8 mouse cellular contexts compared by ENCODE assay signal in genomic region chr1:152901765-152902664, GRCm38 (mm10). TPM values are rescaled to one million over a fixed set of nuclear protein-coding genes. Genes with fewer than 3 reads are reported as not detected.
A peak's percentile ranks its signal among the peaks of the same experiment; 100 is the strongest.
DNase-seq lines count a peak whose midpoint lies in the region; ATAC-seq and TF ChIP-seq lines count a peak whose summit lies in the region.

TSS of gene Smg7 (minus strand) at chr1:152902646.

- H3K4me2 ChIP-seq in intestine, embryonic 15.5 days (replicated peaks) = peak within 1 kb of the TSS; percentile 99
- H3K4me2 ChIP-seq in limb, embryonic 15.5 days = peak within 1 kb of the TSS; percentile 97
- H3K4me2 ChIP-seq in neural tube, embryonic 14.5 days (ENCODE audit: low read depth, low read length) = peak within 1 kb of the TSS; percentile 99

- H3K27me3 ChIP-seq in ES-Bruce4 (ENCODE audit: control insufficient read depth, insufficient read depth, low read length, poor library complexity, severe bottlenecking) = no peaks in the 10 kb centered on the region
- H3K27me3 ChIP-seq in intestine, embryonic 15.5 days (replicated peaks) = no peaks in the 10 kb centered on the region
- H3K27me3 ChIP-seq in limb, embryonic 15.5 days = no peaks in the 10 kb centered on the region
- H3K27me3 ChIP-seq in neural tube, embryonic 14.5 days (ENCODE audit: control insufficient read depth, insufficient read depth, low read length) = no peaks in the 10 kb centered on the region; the same call in 1 of the 2 replicates

- intact Hi-C loops in gastrocnemius, postnatal 36 days (cut with DNase I) = loop anchor here (10.0 kb wide), 1 partner anchor 377 kb away; no protein-coding TSS in a partner anchor

- no peak for TF ChIP-seq POLR2A in ES-Bruce4 (IDR thresholded peaks at IDR 0.05; ENCODE audit: insufficient read depth, low read length)

- no peaks in the 10 kb centered on the region for H3K4me1 ChIP-seq in ES-Bruce4 (ENCODE audit: control insufficient read depth, insufficient read depth, low read length)
- H3K4me1 ChIP-seq in intestine, embryonic 15.5 days (replicated peaks) = peaks cover 4% of the 10 kb centered on the region
- H3K4me1 ChIP-seq in limb, embryonic 15.5 days = peaks cover 15% of the 10 kb centered on the region
- peaks cover 5% of the 10 kb centered on the region for H3K4me1 ChIP-seq in neural tube, embryonic 14.5 days (ENCODE audit: control insufficient read depth, insufficient read depth, low read length)

- no peak for TF ChIP-seq CTCF in ES-Bruce4 (IDR thresholded peaks at IDR 0.05; ENCODE audit: low read depth, low read length)

- peak within 1 kb of the TSS; percentile 86 for H3K4me3 ChIP-seq in ES-Bruce4 (ENCODE audit: low read depth, low read length)
- peak within 1 kb of the TSS; percentile 66 for H3K4me3 ChIP-seq in intestine, embryonic 15.5 days (replicated peaks)
- H3K4me3 ChIP-seq in limb, embryonic 15.5 days = peak within 1 kb of the TSS; percentile 90
- peak within 1 kb of the TSS; percentile 88 for H3K4me3 ChIP-seq in neural tube, embryonic 14.5 days (ENCODE audit: low read depth, low read length)

- ATAC-seq in intestine, embryonic 15.5 days = peak; percentile 52
- ATAC-seq in limb, embryonic 15.5 days (ENCODE audit: insufficient number of reproducible peaks, low FRiP score, low TSS enrichment, low read depth) = 0 out of 2 replicates have a peak, but pooled peaks have one; percentile 17
- ATAC-seq in neural tube, embryonic 14.5 days (ENCODE audit: low read depth) = peak; percentile 52

- H3K36me3 ChIP-seq in ES-Bruce4 (ENCODE audit: control insufficient read depth, insufficient read depth, low read length, poor library complexity, severe bottlenecking) = peaks cover 20% of the 10 kb centered on the region; the same call in 1 of the 2 replicates
- no peaks in the 10 kb centered on the region for H3K36me3 ChIP-seq in intestine, embryonic 15.5 days
- no peaks in the 10 kb centered on the region for H3K36me3 ChIP-seq in limb, embryonic 15.5 days
- H3K36me3 ChIP-seq in neural tube, embryonic 14.5 days (ENCODE audit: control insufficient read depth, insufficient read depth, low read length) = no peaks in the 10 kb centered on the region

- no peaks in the 10 kb centered on the region for H3K9me3 ChIP-seq in ES-Bruce4 (replicated peaks; ENCODE audit: control insufficient read depth, insufficient read depth, low read length, poor library complexity, severe bottlenecking)
- no peaks in the 10 kb centered on the region for H3K9me3 ChIP-seq in intestine, embryonic 15.5 days
- H3K9me3 ChIP-seq in limb, embryonic 15.5 days = no peaks in the 10 kb centered on the region
- H3K9me3 ChIP-seq in neural tube, embryonic 14.5 days (ENCODE audit: control insufficient read depth, low read length) = no peaks in the 10 kb centered on the region

- DNase-seq in adrenal gland, adult 8-10 months = peak; percentile 60
- DNase-seq in embryo, embryonic 11.5 days (ENCODE audit: low read depth, low spot score) = peak; percentile 36
- DNase-seq in gastrocnemius, postnatal 36 days = peak in 1 of 2 experiments; percentile 71
- DNase-seq in ovary, postnatal 36 days (ENCODE audit: low spot score) = no peak

- H3K9ac ChIP-seq in ES-Bruce4 (ENCODE audit: low read depth, poor library complexity, severe bottlenecking) = peak within 1 kb of the TSS; percentile 99
- H3K9ac ChIP-seq in intestine, embryonic 15.5 days = peak within 1 kb of the TSS; percentile 93
- peak within 1 kb of the TSS; percentile 89 for H3K9ac ChIP-seq in limb, embryonic 15.5 days
- peak within 1 kb of the TSS; percentile 94 for H3K9ac ChIP-seq in neural tube, embryonic 14.5 days (replicated peaks; ENCODE audit: low read depth, low read length)

- under 1% methylated on average over 58 of the region's 93 CpGs for WGBS in intestine, embryonic 15.5 days
- under 1% methylated on average over 81 of the region's 93 CpGs for WGBS in limb, embryonic 15.5 days
- 0% methylated on average over 57 of the region's 93 CpGs for WGBS in neural tube, embryonic 14.5 days

- no peak for TF ChIP-seq EP300 in ES-Bruce4 (IDR thresholded peaks at IDR 0.05; ENCODE audit: insufficient read depth, low read depth, low read length)

- H3K27ac ChIP-seq in ES-Bruce4 (ENCODE audit: insufficient read depth, low read length) = peak within 1 kb of the TSS; percentile 87
- H3K27ac ChIP-seq in intestine, embryonic 15.5 days = peak within 1 kb of the TSS; percentile 98
- H3K27ac ChIP-seq in limb, embryonic 15.5 days = peak within 1 kb of the TSS; percentile 98
- peak within 1 kb of the TSS; percentile 99 for H3K27ac ChIP-seq in neural tube, embryonic 14.5 days (ENCODE audit: low read depth, low read length)

RNA-seq across cellular contexts. Expression of gene Smg7, which starts in this region (rescaled TPM):
- polyA plus RNA-seq in ES-Bruce4 (2011; ENCODE audit: insufficient read depth, insufficient read length, low read depth, missing spikeins) = 144 and 156 TPM in 2 replicates
- 10 to 100 TPM; 48.2 to 81.5 (median 69.6) TPM for total RNA-seq in adrenal gland, adult 8-10 months (2022)
- total RNA-seq in gastrocnemius, postnatal 36 days (2021) = 10 to 100 TPM; 33.5 to 34.4 TPM
- 22.5 and 23.9 TPM in 2 replicates for polyA plus RNA-seq in intestine, embryonic 15.5 days (2015; fragmentation: Nextera tagmentation; extraction: Ambion mirVana)
- 23.6 and 25.9 TPM in 2 replicates for polyA plus RNA-seq in limb, embryonic 15.5 days (2015; fragmentation: Nextera tagmentation; extraction: Ambion mirVana)
- polyA plus RNA-seq in neural tube, embryonic 14.5 days (2014; fragmentation: Nextera tagmentation; extraction: Ambion mirVana) = 43.7 and 45.0 TPM in 2 replicates
